Mouse (Mus musculus) liver, embryonic 14.5 days (tissue): Measurements from ENCODE around the gene Olig3.

Experiments
- CTCF ChIP-seq: IDR thresholded peaks from 2 replicates; pipeline ENCODE4 v1.5.1; 2016; ENCODE audit warnings: antibody characterized with exemption, low read depth, control low read depth
- EP300 ChIP-seq: IDR thresholded peaks from 2 replicates; pipeline ENCODE4 v1.6.1; 2016; ENCODE audit warnings: antibody characterized with exemption, low read depth

GRCm38 (mm10) chr10:19401136-19401535, 44.8 kb downstream of the Olig3 start:
- TF ChIP-seq CTCF (no peak), EP300 (no peak)
